Mouse (Mus musculus): Measurements from ENCODE around the gene Rad1. TPM values are rescaled to one million over a fixed set of nuclear protein-coding genes. Genes with fewer than 3 reads are reported as not detected.
"Not testable (repeated sequence)": the region's sequence is repeated elsewhere in the genome, so short reads cannot be mapped to it uniquely, and the experiment has no call there.

The Rad1 gene
- polyA plus RNA-seq, 1 experiment from 2014 or later, result 15.1 TPM

DNA sequence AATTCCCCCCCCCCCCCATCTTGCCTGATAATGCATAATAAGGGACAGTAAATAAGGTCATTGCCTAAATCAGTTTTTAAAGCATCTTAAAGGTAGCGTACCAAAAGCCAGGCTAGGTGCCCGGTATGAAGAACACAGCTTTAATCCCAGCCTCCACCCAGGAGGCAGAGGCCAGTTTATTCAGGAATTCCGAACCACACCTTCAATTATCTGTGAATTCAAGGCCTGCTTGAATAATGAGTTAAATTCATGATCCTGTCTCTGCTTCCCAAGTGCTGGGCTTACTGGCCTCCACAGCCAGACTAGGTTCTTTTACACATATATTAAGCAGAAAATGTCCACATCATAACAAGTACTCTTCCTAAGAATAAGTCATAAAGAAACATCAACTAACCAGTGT is 14.9 kb upstream of the Rad1 start:
- peak overlapping the region; percentile 90 for H3K27ac ChIP-seq (replicated peaks)
- H3K4me2 ChIP-seq (replicated peaks; ENCODE audit: low read depth), result peak overlapping the region; percentile 89
- 4% methylated on average over 3 of the region's 3 CpGs for WGBS
- peaks cover 6% of the 10 kb centered on the region; the same call in 1 of the 2 replicates for H3K36me3 ChIP-seq (ENCODE audit: control insufficient read depth, insufficient read depth, low read length)
- H3K27me3 ChIP-seq (ENCODE audit: control insufficient read depth, insufficient read depth, low read length), result no peaks in the 10 kb centered on the region
- H3K4me3 ChIP-seq (ENCODE audit: low read depth, low read length), result peak overlapping the region; percentile 84
- H3K4me1 ChIP-seq (replicated peaks; ENCODE audit: control insufficient read depth, insufficient read depth), result no peaks in the 10 kb centered on the region; the same call in 1 of the 2 replicates
- TF ChIP-seq CTCF (IDR thresholded peaks at IDR 0.05; ENCODE audit: low read depth) (no peak), EP300 (optimal IDR thresholded peaks at IDR 0.05) (no peak)
- no peak for DNase-seq (ENCODE audit: low spot score)
- no peaks in the 10 kb centered on the region for H3K9me3 ChIP-seq (ENCODE audit: control insufficient read depth, low read length)
- no peak for ATAC-seq (ENCODE audit: low FRiP score, low TSS enrichment)
- peak overlapping the region; percentile 88 for H3K9ac ChIP-seq (ENCODE audit: low read length)

DNA sequence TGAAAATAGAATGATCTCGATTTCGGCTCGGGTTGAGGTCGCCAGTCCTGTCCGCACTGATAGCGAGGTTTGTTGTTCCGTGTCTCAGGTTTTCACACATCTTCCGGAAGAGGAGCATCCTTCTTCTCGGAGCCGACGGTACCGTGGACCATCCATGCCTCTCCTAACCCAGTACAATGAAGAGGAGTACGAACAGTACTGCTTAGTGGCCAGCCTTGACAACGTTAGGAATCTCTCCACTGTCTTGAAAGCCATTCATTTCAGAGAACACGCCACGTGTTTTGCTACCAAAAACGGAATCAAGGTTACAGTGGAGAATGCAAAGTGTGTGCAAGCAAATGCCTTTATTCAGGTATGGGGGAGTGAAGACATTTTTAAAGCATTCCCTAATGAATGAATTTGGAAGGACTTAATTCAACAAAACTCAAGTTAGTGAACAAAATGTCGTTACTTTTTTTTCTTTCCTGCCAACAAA is 584 bp downstream of the Rad1 start:
- ATAC-seq (ENCODE audit: low FRiP score, low TSS enrichment) (peak; percentile 43), DNase-seq (ENCODE audit: low spot score) (no peak)
- Histone ChIP-seq H3K9ac (ENCODE audit: low read length) (peak overlapping the region; percentile 79), H3K36me3 (ENCODE audit: control insufficient read depth, insufficient read depth, low read length) (peaks cover 6% of the 10 kb centered on the region; the same call in 1 of the 2 replicates), H3K9me3 (ENCODE audit: control insufficient read depth, low read length) (no peaks in the 10 kb centered on the region), H3K4me3 (ENCODE audit: low read depth, low read length) (peak overlapping the region; percentile 86), H3K27ac (replicated peaks) (peak overlapping the region; percentile 35; the same call in 1 of the 2 replicates), H3K4me1 (replicated peaks; ENCODE audit: control insufficient read depth, insufficient read depth) (peaks cover 3% of the 10 kb centered on the region; the same call in 1 of the 2 replicates), H3K4me2 (replicated peaks; ENCODE audit: low read depth) (peak overlapping the region; percentile 67), H3K27me3 (ENCODE audit: control insufficient read depth, insufficient read depth, low read length) (no peaks in the 10 kb centered on the region)
- under 1% methylated on average over 18 of the region's 18 CpGs for WGBS
- TF ChIP-seq CTCF (IDR thresholded peaks at IDR 0.05; ENCODE audit: low read depth) (no peak), EP300 (optimal IDR thresholded peaks at IDR 0.05) (no peak)

- Histone ChIP-seq H3K9me3 (ENCODE audit: control insufficient read depth, low read length) (no peaks in the 10 kb centered on the region), H3K4me1 (replicated peaks; ENCODE audit: control insufficient read depth, insufficient read depth) (peaks cover 3% of the 10 kb centered on the region; the same call in 1 of the 2 replicates), H3K36me3 (ENCODE audit: control insufficient read depth, insufficient read depth, low read length) (peaks cover 6% of the 10 kb centered on the region; the same call in 1 of the 2 replicates), H3K9ac (ENCODE audit: low read length) (no peak overlapping the region), H3K27ac (replicated peaks) (no peak overlapping the region), H3K27me3 (ENCODE audit: control insufficient read depth, insufficient read depth, low read length) (no peaks in the 10 kb centered on the region), H3K4me3 (ENCODE audit: low read depth, low read length) (no peak overlapping the region), H3K4me2 (replicated peaks; ENCODE audit: low read depth) (no peak overlapping the region)
- 53% methylated on average over 2 of the region's 2 CpGs for WGBS
- DNase-seq (ENCODE audit: low spot score) (no peak), ATAC-seq (ENCODE audit: low FRiP score, low TSS enrichment) (no peak)
- TF ChIP-seq CTCF (IDR thresholded peaks at IDR 0.05; ENCODE audit: low read depth), result peak; percentile 38
- TF ChIP-seq EP300 (optimal IDR thresholded peaks at IDR 0.05), result no peak
These were observed 1.4 kb downstream of the Rad1 start for GRCm38 (mm10) chr15:10487246-10487645.

DNA sequence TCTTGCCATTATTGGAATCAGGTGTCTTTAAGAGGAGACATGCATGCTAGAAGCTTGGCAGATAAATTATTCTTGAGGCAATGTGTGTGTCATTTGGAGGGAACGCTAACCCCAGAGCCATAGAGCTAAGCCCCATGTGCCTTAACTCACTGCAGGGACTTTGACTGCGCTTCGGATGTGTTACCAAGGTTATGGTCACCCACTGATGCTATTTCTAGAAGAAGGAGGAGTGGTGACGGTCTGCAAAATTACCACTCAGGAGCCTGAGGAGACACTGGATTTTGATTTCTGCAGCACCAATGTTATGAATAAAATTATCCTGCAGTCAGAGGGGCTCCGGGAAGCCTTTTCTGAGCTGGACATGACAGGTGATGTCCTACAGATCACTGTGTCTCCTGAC is 4.3 kb downstream of the Rad1 start:
- H3K4me2 ChIP-seq (replicated peaks; ENCODE audit: low read depth), result no peak overlapping the region
- H3K4me1 ChIP-seq (replicated peaks; ENCODE audit: control insufficient read depth, insufficient read depth), result no peaks in the 10 kb centered on the region
- ATAC-seq (ENCODE audit: low FRiP score, low TSS enrichment) (no peak), DNase-seq (ENCODE audit: low spot score) (no peak)
- TF ChIP-seq EP300 (optimal IDR thresholded peaks at IDR 0.05) (no peak), CTCF (IDR thresholded peaks at IDR 0.05; ENCODE audit: low read depth) (no peak)
- no peak overlapping the region for H3K27ac ChIP-seq (replicated peaks)
- no peak overlapping the region for H3K9ac ChIP-seq (ENCODE audit: low read length)
- H3K27me3 ChIP-seq (ENCODE audit: control insufficient read depth, insufficient read depth, low read length), result no peaks in the 10 kb centered on the region
- no peaks in the 10 kb centered on the region for H3K9me3 ChIP-seq (ENCODE audit: control insufficient read depth, low read length)
- H3K36me3 ChIP-seq (ENCODE audit: control insufficient read depth, insufficient read depth, low read length), result 0 out of 2 replicates have a peak, but pooled peaks cover 2% of the 10 kb centered on the region
- 94% methylated on average over 5 of the region's 5 CpGs for WGBS
- no peak overlapping the region for H3K4me3 ChIP-seq (ENCODE audit: low read depth, low read length)

GRCm38 (mm10) chr15:10495944-10496343 is 10.1 kb downstream of the Rad1 start:
- TF ChIP-seq CTCF (IDR thresholded peaks at IDR 0.05; ENCODE audit: low read depth), result no peak
- no peak for TF ChIP-seq EP300 (optimal IDR thresholded peaks at IDR 0.05)
- DNase-seq (ENCODE audit: low spot score) (no peak), ATAC-seq (ENCODE audit: low FRiP score, low TSS enrichment) (no peak)
- Histone ChIP-seq H3K36me3 (ENCODE audit: control insufficient read depth, insufficient read depth, low read length) (0 out of 2 replicates have a peak, but pooled peaks cover 2% of the 10 kb centered on the region), H3K9me3 (ENCODE audit: control insufficient read depth, low read length) (no peaks in the 10 kb centered on the region), H3K4me2 (replicated peaks; ENCODE audit: low read depth) (no peak overlapping the region), H3K9ac (ENCODE audit: low read length) (no peak overlapping the region), H3K4me1 (replicated peaks; ENCODE audit: control insufficient read depth, insufficient read depth) (no peaks in the 10 kb centered on the region), H3K27me3 (ENCODE audit: control insufficient read depth, insufficient read depth, low read length) (no peaks in the 10 kb centered on the region), H3K4me3 (ENCODE audit: low read depth, low read length) (no peak overlapping the region), H3K27ac (replicated peaks) (no peak overlapping the region)
- WGBS, result 90% methylated on average over 11 of the region's 11 CpGs

DNA sequence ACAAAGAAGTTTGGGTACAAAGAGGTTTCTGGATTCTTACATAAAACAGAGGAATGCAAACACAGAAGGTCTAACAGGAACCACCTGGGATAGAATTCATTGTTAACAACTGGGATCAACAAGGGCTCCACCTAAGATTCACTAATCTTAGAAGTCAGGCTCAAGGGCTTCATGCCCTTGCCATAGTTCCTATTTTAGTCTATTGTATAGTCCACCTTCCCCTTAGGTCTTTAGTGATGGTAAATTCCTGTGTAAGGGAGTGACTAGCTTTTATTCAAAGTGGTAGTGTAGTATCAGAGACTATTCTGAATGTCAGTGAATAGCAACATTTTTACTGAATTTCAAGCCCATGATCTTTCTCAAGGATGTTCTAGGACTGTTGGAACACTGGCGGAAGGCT is 10.9 kb downstream of the Rad1 start:
- H3K4me3 ChIP-seq (ENCODE audit: low read depth, low read length); H3K36me3 ChIP-seq (ENCODE audit: control insufficient read depth, insufficient read depth, low read length); H3K9me3 ChIP-seq (ENCODE audit: control insufficient read depth, low read length); H3K9ac ChIP-seq (ENCODE audit: low read length); H3K4me2 ChIP-seq (replicated peaks; ENCODE audit: low read depth); DNase-seq (ENCODE audit: low spot score); H3K4me1 ChIP-seq (replicated peaks; ENCODE audit: control insufficient read depth, insufficient read depth); H3K27me3 ChIP-seq (ENCODE audit: control insufficient read depth, insufficient read depth, low read length); H3K27ac ChIP-seq (replicated peaks); ATAC-seq (ENCODE audit: low FRiP score, low TSS enrichment): not testable (repeated sequence)
- WGBS, result 88% methylated on average over 1 of the region's 1 CpGs
